Mouse (Mus musculus): Measurements from ENCODE around the gene AI597479. TPM values are rescaled to one million over a fixed set of nuclear protein-coding genes. Genes with fewer than 3 reads are reported as not detected.

The AI597479 gene
- 24.0 and 28.3 TPM in 2 replicates for polyA plus RNA-seq (2014; fragmentation: Nextera tagmentation; extraction: Ambion mirVana)

GRCm38 (mm10) chr1:43098031-43098984, at the start of gene AI597479, which contains the start of gene Tgfbrap1:
Gene AI597479, plus strand, starts transcription at chr1:43098710.
Gene Tgfbrap1, minus strand, starts transcription at chr1:43098637.
- H3K4me1 ChIP-seq (replicated peaks; ENCODE audit: control insufficient read depth, insufficient read depth, low read length): peaks cover 7% of the 10 kb centered on the region
- H3K4me3 ChIP-seq (ENCODE audit: low read depth, low read length): peak within 1 kb of the TSS; percentile 98
- H3K36me3 ChIP-seq (ENCODE audit: control insufficient read depth, insufficient read depth, low read length): 0 out of 2 replicates have a peak, but pooled peaks cover 8% of the 10 kb centered on the region
- H3K27ac ChIP-seq (ENCODE audit: low read depth): peak within 1 kb of the TSS; percentile 100
- H3K9ac ChIP-seq (ENCODE audit: low read length): peak within 1 kb of the TSS; percentile 85
- ATAC-seq (replicated peaks; ENCODE audit: low FRiP score, low TSS enrichment, low read depth) (peak; percentile 97), DNase-seq (ENCODE audit: low spot score) (peak; percentile 98)
- WGBS: under 1% methylated on average over 57 of the region's 57 CpGs
- peak within 1 kb of the TSS; percentile 63 for H3K4me2 ChIP-seq (ENCODE audit: low read length)
- H3K27me3 ChIP-seq (replicated peaks; ENCODE audit: control insufficient read depth, insufficient read depth, low read length): no peaks in the 10 kb centered on the region
- no peaks in the 10 kb centered on the region for H3K9me3 ChIP-seq (ENCODE audit: control insufficient read depth, low read length)

- 89% methylated on average over 5 of the region's 5 CpGs for WGBS
- H3K36me3 ChIP-seq (ENCODE audit: control insufficient read depth, insufficient read depth, low read length): peaks cover 67% of the 10 kb centered on the region
- no peak overlapping the region for H3K4me3 ChIP-seq (ENCODE audit: low read depth, low read length)
- ATAC-seq (replicated peaks; ENCODE audit: low FRiP score, low TSS enrichment, low read depth) (no peak), DNase-seq (ENCODE audit: low spot score) (no peak)
- no peak overlapping the region for H3K27ac ChIP-seq (ENCODE audit: low read depth)
- no peaks in the 10 kb centered on the region for H3K4me1 ChIP-seq (replicated peaks; ENCODE audit: control insufficient read depth, insufficient read depth, low read length)
- no peaks in the 10 kb centered on the region for H3K27me3 ChIP-seq (replicated peaks; ENCODE audit: control insufficient read depth, insufficient read depth, low read length)
- no peaks in the 10 kb centered on the region for H3K9me3 ChIP-seq (ENCODE audit: control insufficient read depth, low read length)
- no peak overlapping the region for H3K4me2 ChIP-seq (ENCODE audit: low read length)
- H3K9ac ChIP-seq (ENCODE audit: low read length): no peak overlapping the region
Measured at GRCm38 (mm10) chr1:43051903-43052302, 46.6 kb upstream of the AI597479 start.

GRCm38 (mm10) chr1:43065615-43066310, 32.7 kb upstream of the AI597479 start:
- Histone ChIP-seq H3K27me3 (replicated peaks; ENCODE audit: control insufficient read depth, insufficient read depth, low read length) (no peaks in the 10 kb centered on the region), H3K4me1 (replicated peaks; ENCODE audit: control insufficient read depth, insufficient read depth, low read length) (no peaks in the 10 kb centered on the region), H3K9ac (ENCODE audit: low read length) (no peak overlapping the region), H3K4me2 (ENCODE audit: low read length) (no peak overlapping the region), H3K27ac (ENCODE audit: low read depth) (no peak overlapping the region), H3K9me3 (ENCODE audit: control insufficient read depth, low read length) (no peaks in the 10 kb centered on the region), H3K4me3 (ENCODE audit: low read depth, low read length) (no peak overlapping the region), H3K36me3 (ENCODE audit: control insufficient read depth, insufficient read depth, low read length) (peaks cover 38% of the 10 kb centered on the region)
- ATAC-seq (replicated peaks; ENCODE audit: low FRiP score, low TSS enrichment, low read depth) (peak; percentile 75), DNase-seq (ENCODE audit: low spot score) (peak; percentile 82)
- 54% methylated on average over 9 of the region's 9 CpGs for WGBS

GRCm38 (mm10) chr1:43066573-43066972, 31.9 kb upstream of the AI597479 start:
- DNase-seq (ENCODE audit: low spot score) (no peak), ATAC-seq (replicated peaks; ENCODE audit: low FRiP score, low TSS enrichment, low read depth) (no peak)
- no peak overlapping the region for H3K4me3 ChIP-seq (ENCODE audit: low read depth, low read length)
- no peak overlapping the region for H3K4me2 ChIP-seq (ENCODE audit: low read length)
- H3K9me3 ChIP-seq (ENCODE audit: control insufficient read depth, low read length): no peaks in the 10 kb centered on the region
- no peak overlapping the region for H3K27ac ChIP-seq (ENCODE audit: low read depth)
- H3K36me3 ChIP-seq (ENCODE audit: control insufficient read depth, insufficient read depth, low read length): peaks cover 45% of the 10 kb centered on the region
- 87% methylated on average over 8 of the region's 8 CpGs for WGBS
- no peaks in the 10 kb centered on the region for H3K27me3 ChIP-seq (replicated peaks; ENCODE audit: control insufficient read depth, insufficient read depth, low read length)
- H3K4me1 ChIP-seq (replicated peaks; ENCODE audit: control insufficient read depth, insufficient read depth, low read length): no peaks in the 10 kb centered on the region
- no peak overlapping the region for H3K9ac ChIP-seq (ENCODE audit: low read length)

- H3K9ac ChIP-seq (ENCODE audit: low read length): no peak overlapping the region
- 77% methylated on average over 7 of the region's 7 CpGs for WGBS
- H3K4me2 ChIP-seq (ENCODE audit: low read length): no peak overlapping the region
- H3K27ac ChIP-seq (ENCODE audit: low read depth): no peak overlapping the region
- H3K9me3 ChIP-seq (ENCODE audit: control insufficient read depth, low read length): no peaks in the 10 kb centered on the region
- no peak overlapping the region for H3K4me3 ChIP-seq (ENCODE audit: low read depth, low read length)
- no peaks in the 10 kb centered on the region for H3K4me1 ChIP-seq (replicated peaks; ENCODE audit: control insufficient read depth, insufficient read depth, low read length)
- DNase-seq (ENCODE audit: low spot score) (no peak), ATAC-seq (replicated peaks; ENCODE audit: low FRiP score, low TSS enrichment, low read depth) (no peak)
- peaks cover 41% of the 10 kb centered on the region for H3K36me3 ChIP-seq (ENCODE audit: control insufficient read depth, insufficient read depth, low read length)
- no peaks in the 10 kb centered on the region for H3K27me3 ChIP-seq (replicated peaks; ENCODE audit: control insufficient read depth, insufficient read depth, low read length)
Measured at GRCm38 (mm10) chr1:43067551-43067950, 31.0 kb upstream of the AI597479 start.

GRCm38 (mm10) chr1:43070726-43071125, 27.8 kb upstream of the AI597479 start:
- whole genome bisulfite sequencing: 75% methylated on average over 5 of the region's 5 CpGs
- Histone ChIP-seq H3K4me2 (ENCODE audit: low read length) (no peak overlapping the region), H3K36me3 (ENCODE audit: control insufficient read depth, insufficient read depth, low read length) (peaks cover 45% of the 10 kb centered on the region), H3K4me1 (replicated peaks; ENCODE audit: control insufficient read depth, insufficient read depth, low read length) (no peaks in the 10 kb centered on the region), H3K9ac (ENCODE audit: low read length) (no peak overlapping the region), H3K9me3 (ENCODE audit: control insufficient read depth, low read length) (no peaks in the 10 kb centered on the region), H3K4me3 (ENCODE audit: low read depth, low read length) (no peak overlapping the region), H3K27me3 (replicated peaks; ENCODE audit: control insufficient read depth, insufficient read depth, low read length) (no peaks in the 10 kb centered on the region), H3K27ac (ENCODE audit: low read depth) (no peak overlapping the region)
- ATAC-seq (replicated peaks; ENCODE audit: low FRiP score, low TSS enrichment, low read depth) (no peak), DNase-seq (ENCODE audit: low spot score) (no peak)

GRCm38 (mm10) chr1:43072028-43072427, 26.5 kb upstream of the AI597479 start:
- no peak overlapping the region for H3K4me3 ChIP-seq (ENCODE audit: low read depth, low read length)
- no peak overlapping the region for H3K27ac ChIP-seq (ENCODE audit: low read depth)
- H3K27me3 ChIP-seq (replicated peaks; ENCODE audit: control insufficient read depth, insufficient read depth, low read length): no peaks in the 10 kb centered on the region
- no peaks in the 10 kb centered on the region for H3K9me3 ChIP-seq (ENCODE audit: control insufficient read depth, low read length)
- DNase-seq (ENCODE audit: low spot score): peak; percentile 44
- H3K9ac ChIP-seq (ENCODE audit: low read length): no peak overlapping the region
- no peak for ATAC-seq (replicated peaks; ENCODE audit: low FRiP score, low TSS enrichment, low read depth)
- H3K36me3 ChIP-seq (ENCODE audit: control insufficient read depth, insufficient read depth, low read length): peaks cover 41% of the 10 kb centered on the region
- 90% methylated on average over 8 of the region's 8 CpGs for WGBS
- H3K4me1 ChIP-seq (replicated peaks; ENCODE audit: control insufficient read depth, insufficient read depth, low read length): no peaks in the 10 kb centered on the region
- H3K4me2 ChIP-seq (ENCODE audit: low read length): no peak overlapping the region

GRCm38 (mm10) chr1:43072561-43072960, 25.9 kb upstream of the AI597479 start:
- Histone ChIP-seq H3K27ac (ENCODE audit: low read depth) (no peak overlapping the region), H3K9me3 (ENCODE audit: control insufficient read depth, low read length) (no peaks in the 10 kb centered on the region), H3K4me2 (ENCODE audit: low read length) (no peak overlapping the region), H3K36me3 (ENCODE audit: control insufficient read depth, insufficient read depth, low read length) (peaks cover 36% of the 10 kb centered on the region), H3K4me1 (replicated peaks; ENCODE audit: control insufficient read depth, insufficient read depth, low read length) (no peaks in the 10 kb centered on the region), H3K9ac (ENCODE audit: low read length) (no peak overlapping the region), H3K4me3 (ENCODE audit: low read depth, low read length) (no peak overlapping the region), H3K27me3 (replicated peaks; ENCODE audit: control insufficient read depth, insufficient read depth, low read length) (no peaks in the 10 kb centered on the region)
- WGBS: 61% methylated on average over 1 of the region's 1 CpGs
- DNase-seq (ENCODE audit: low spot score) (no peak), ATAC-seq (replicated peaks; ENCODE audit: low FRiP score, low TSS enrichment, low read depth) (no peak)

All from intestine, embryonic 14.5 days (tissue).